Mouse (Mus musculus): ENCODE results near the gene Dhh. TPM values are rescaled to one million over a fixed set of nuclear protein-coding genes. Genes with fewer than 3 reads are reported as not detected.
A peak's percentile ranks its signal among the peaks of the same experiment; 100 is the strongest.

The Dhh gene
- polyA plus RNA-seq, 1 experiment from 2014 or later: 1.8 TPM

GRCm38 (mm10) chr15:98881656-98882008 lies 16.7 kb downstream of the Dhh start:
- ATAC-seq (ENCODE audit: low FRiP score, low TSS enrichment): peak; percentile 24; the same call in 1 of the 2 replicates
- H3K27ac ChIP-seq (ENCODE audit: low read length): peak overlapping the region; percentile 67; the same call in 1 of the 2 replicates
- 13% methylated on average over 5 of the region's 5 CpGs for WGBS

GRCm38 (mm10) chr15:98880978-98881655 lies 17.2 kb downstream of the Dhh start:
- Histone ChIP-seq H3K4me2 (replicated peaks; ENCODE audit: low read depth, low read length) (peak overlapping the region; percentile 96), H3K27ac (ENCODE audit: low read length) (peak overlapping the region; percentile 91), H3K36me3 (ENCODE audit: insufficient read depth, low read length) (no peaks in the 10 kb centered on the region; the same call in 1 of the 2 replicates), H3K27me3 (ENCODE audit: insufficient read depth, low read length) (no peaks in the 10 kb centered on the region), H3K9ac (replicated peaks; ENCODE audit: low read length) (peak overlapping the region; percentile 80), H3K9me3 (ENCODE audit: low read length) (no peaks in the 10 kb centered on the region), H3K4me1 (ENCODE audit: insufficient read depth, low read length) (peaks cover 16% of the 10 kb centered on the region), H3K4me3 (ENCODE audit: low read length) (peak overlapping the region; percentile 78)
- WGBS: under 1% methylated on average over 45 of the region's 48 CpGs
- peak; percentile 98 for ATAC-seq (ENCODE audit: low FRiP score, low TSS enrichment)

More at GRCm38 (mm10) chr15:98881656-98882008, 16.7 kb downstream of the Dhh start:
- peak overlapping the region; percentile 96 for H3K4me2 ChIP-seq (replicated peaks; ENCODE audit: low read depth, low read length)
- H3K36me3 ChIP-seq (ENCODE audit: insufficient read depth, low read length): no peaks in the 10 kb centered on the region; the same call in 1 of the 2 replicates
- peaks cover 16% of the 10 kb centered on the region for H3K4me1 ChIP-seq (ENCODE audit: insufficient read depth, low read length)
- H3K27me3 ChIP-seq (ENCODE audit: insufficient read depth, low read length): no peaks in the 10 kb centered on the region
- H3K9ac ChIP-seq (replicated peaks; ENCODE audit: low read length): peak overlapping the region; percentile 61; the same call in 1 of the 2 replicates
- no peaks in the 10 kb centered on the region for H3K9me3 ChIP-seq (ENCODE audit: low read length)
- peak overlapping the region; percentile 78 for H3K4me3 ChIP-seq (ENCODE audit: low read length)

- H3K4me3 ChIP-seq (ENCODE audit: low read length): no peak overlapping the region
- ATAC-seq (ENCODE audit: low FRiP score, low TSS enrichment): no peak
- H3K36me3 ChIP-seq (ENCODE audit: insufficient read depth, low read length): no peaks in the 10 kb centered on the region; the same call in 1 of the 2 replicates
- H3K27ac ChIP-seq (ENCODE audit: low read length): no peak overlapping the region
- peaks cover 21% of the 10 kb centered on the region for H3K4me1 ChIP-seq (ENCODE audit: insufficient read depth, low read length)
- H3K9ac ChIP-seq (replicated peaks; ENCODE audit: low read length): no peak overlapping the region
- H3K4me2 ChIP-seq (replicated peaks; ENCODE audit: low read depth, low read length): no peak overlapping the region
- H3K9me3 ChIP-seq (ENCODE audit: low read length): no peaks in the 10 kb centered on the region
- WGBS: 22% methylated on average over 3 of the region's 3 CpGs
- no peaks in the 10 kb centered on the region for H3K27me3 ChIP-seq (ENCODE audit: insufficient read depth, low read length)
These were observed 21.0 kb downstream of the Dhh start for GRCm38 (mm10) chr15:98877331-98877730.

GRCm38 (mm10) chr15:98871916-98872888 lies 26.1 kb downstream of the Dhh start:
- peak overlapping the region; percentile 99 for H3K27ac ChIP-seq (ENCODE audit: low read length)
- no peaks in the 10 kb centered on the region for H3K27me3 ChIP-seq (ENCODE audit: insufficient read depth, low read length)
- H3K4me3 ChIP-seq (ENCODE audit: low read length): peak overlapping the region; percentile 98
- no peaks in the 10 kb centered on the region for H3K9me3 ChIP-seq (ENCODE audit: low read length)
- WGBS: 1% methylated on average over 49 of the region's 51 CpGs
- no peaks in the 10 kb centered on the region for H3K36me3 ChIP-seq (ENCODE audit: insufficient read depth, low read length)
- peaks cover 32% of the 10 kb centered on the region for H3K4me1 ChIP-seq (ENCODE audit: insufficient read depth, low read length)
- H3K9ac ChIP-seq (replicated peaks; ENCODE audit: low read length): peak overlapping the region; percentile 99
- ATAC-seq (ENCODE audit: low FRiP score, low TSS enrichment): peak; percentile 80
- H3K4me2 ChIP-seq (replicated peaks; ENCODE audit: low read depth, low read length): peak overlapping the region; percentile 90

DNA sequence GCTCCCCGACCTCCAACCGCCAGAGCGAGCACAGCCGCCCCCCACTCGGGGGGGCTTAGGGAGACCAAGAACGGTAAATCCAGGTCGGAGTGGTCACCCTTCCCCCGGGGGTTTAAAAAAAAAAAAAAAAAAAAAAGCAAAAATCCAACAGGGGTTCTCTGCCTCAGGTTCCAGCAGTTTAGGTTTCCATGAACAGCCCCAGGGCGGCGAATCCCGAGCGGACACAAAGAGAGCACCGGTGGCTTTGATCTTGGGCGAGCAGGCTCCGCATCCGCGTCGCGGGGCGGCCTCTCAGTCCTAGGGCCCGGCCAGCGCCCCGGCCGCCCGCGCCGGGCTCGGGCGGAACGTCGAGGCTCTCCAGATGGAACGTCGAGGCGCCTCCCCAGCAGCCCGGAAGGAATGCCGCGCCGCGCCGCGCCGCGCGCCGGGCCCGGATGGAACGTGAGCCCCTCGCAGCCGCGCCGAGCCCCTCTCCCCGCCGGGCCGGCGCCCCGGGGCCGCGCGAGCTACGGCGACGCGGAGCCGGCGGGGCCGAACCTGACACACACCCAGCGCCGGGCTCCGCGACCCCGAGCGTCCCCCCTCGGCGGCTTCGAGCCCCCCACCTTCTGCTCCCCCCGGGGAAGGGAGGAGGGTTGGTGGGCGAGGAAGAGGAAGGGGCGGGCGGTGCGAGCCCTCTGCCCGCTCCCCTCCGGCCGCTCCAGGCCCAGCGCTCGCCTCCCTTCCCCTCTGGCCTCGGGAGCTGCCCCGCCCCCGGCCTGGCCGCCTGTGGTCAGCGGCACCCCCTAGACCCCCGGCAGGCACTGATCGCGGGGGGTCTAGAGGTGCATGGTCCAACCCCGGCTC lies 27.0 kb downstream of the Dhh start, which contains the start of gene Kmt2d:
Gene Kmt2d (minus strand): TSS at position 135 of the 846 bp plus-strand sequence.
- H3K27ac ChIP-seq (ENCODE audit: low read length): peak within 1 kb of the TSS; percentile 99
- H3K36me3 ChIP-seq (ENCODE audit: insufficient read depth, low read length): peaks cover 4% of the 10 kb centered on the region
- no peaks in the 10 kb centered on the region for H3K9me3 ChIP-seq (ENCODE audit: low read length)
- peaks cover 32% of the 10 kb centered on the region for H3K4me1 ChIP-seq (ENCODE audit: insufficient read depth, low read length)
- H3K4me3 ChIP-seq (ENCODE audit: low read length): peak within 1 kb of the TSS; percentile 98
- ATAC-seq (ENCODE audit: low FRiP score, low TSS enrichment): peak; percentile 80
- H3K27me3 ChIP-seq (ENCODE audit: insufficient read depth, low read length): no peaks in the 10 kb centered on the region
- H3K4me2 ChIP-seq (replicated peaks; ENCODE audit: low read depth, low read length): peak within 1 kb of the TSS; percentile 90
- H3K9ac ChIP-seq (replicated peaks; ENCODE audit: low read length): peak within 1 kb of the TSS; percentile 99
- under 1% methylated on average over 43 of the region's 94 CpGs for WGBS

GRCm38 (mm10) chr15:98870179-98871069 lies 27.9 kb downstream of the Dhh start:
- Histone ChIP-seq H3K4me2 (replicated peaks; ENCODE audit: low read depth, low read length) (peak overlapping the region; percentile 90), H3K27me3 (ENCODE audit: insufficient read depth, low read length) (no peaks in the 10 kb centered on the region), H3K9ac (replicated peaks; ENCODE audit: low read length) (peak overlapping the region; percentile 99), H3K4me1 (ENCODE audit: insufficient read depth, low read length) (peaks cover 32% of the 10 kb centered on the region), H3K36me3 (ENCODE audit: insufficient read depth, low read length) (peaks cover 12% of the 10 kb centered on the region), H3K4me3 (ENCODE audit: low read length) (peak overlapping the region; percentile 98), H3K27ac (ENCODE audit: low read length) (peak overlapping the region; percentile 99), H3K9me3 (ENCODE audit: low read length) (no peaks in the 10 kb centered on the region)
- under 1% methylated on average over 15 of the region's 16 CpGs for WGBS
- ATAC-seq (ENCODE audit: low FRiP score, low TSS enrichment): no peak

DNA sequence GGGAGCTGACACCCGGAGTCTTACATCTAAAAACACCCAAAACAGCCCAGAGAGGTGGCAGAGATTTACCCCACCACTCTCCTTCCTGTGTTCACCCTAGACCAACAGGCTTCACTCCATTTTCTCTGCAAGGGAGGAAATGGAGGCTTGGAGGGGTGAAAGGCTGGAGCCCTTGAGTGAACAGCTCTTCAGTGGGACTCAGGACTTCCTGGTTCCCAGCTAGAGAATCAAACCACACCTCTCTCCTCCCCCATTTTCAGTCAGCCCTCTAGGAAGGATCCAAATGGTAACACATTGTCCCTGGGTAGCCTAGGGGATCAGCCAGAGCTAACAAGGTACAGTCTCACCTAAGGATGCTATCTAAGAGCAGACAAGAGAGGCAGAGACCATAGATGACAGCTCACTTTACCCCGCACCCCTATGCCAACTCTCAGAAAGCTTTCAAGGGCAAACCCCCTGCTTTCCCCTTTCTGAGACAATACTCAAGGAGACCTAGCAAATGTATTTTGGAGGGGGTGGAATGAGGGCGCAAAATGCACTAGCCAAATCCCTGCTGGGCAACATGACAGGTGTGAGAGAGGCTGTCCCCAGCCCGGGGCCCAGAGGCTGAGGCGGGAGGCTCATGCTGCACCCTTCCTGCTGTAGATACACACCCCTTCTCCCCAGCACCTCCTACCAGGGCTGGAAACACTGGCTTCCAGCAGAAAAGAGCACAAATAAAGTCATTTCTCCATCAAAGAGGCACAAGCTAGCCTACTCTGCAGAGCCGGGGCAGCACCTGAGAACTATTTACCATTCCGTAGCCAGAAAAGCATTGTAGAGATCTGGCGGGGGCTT lies 28.8 kb downstream of the Dhh start:
- Histone ChIP-seq H3K36me3 (ENCODE audit: insufficient read depth, low read length) (peaks cover 21% of the 10 kb centered on the region), H3K4me2 (replicated peaks; ENCODE audit: low read depth, low read length) (peak overlapping the region; percentile 90), H3K27ac (ENCODE audit: low read length) (peak overlapping the region; percentile 99), H3K9ac (replicated peaks; ENCODE audit: low read length) (peak overlapping the region; percentile 99), H3K4me3 (ENCODE audit: low read length) (peak overlapping the region; percentile 98), H3K9me3 (ENCODE audit: low read length) (no peaks in the 10 kb centered on the region), H3K4me1 (ENCODE audit: insufficient read depth, low read length) (peaks cover 32% of the 10 kb centered on the region), H3K27me3 (ENCODE audit: insufficient read depth, low read length) (no peaks in the 10 kb centered on the region)
- no peak for ATAC-seq (ENCODE audit: low FRiP score, low TSS enrichment)
- 5% methylated on average over 8 of the region's 8 CpGs for WGBS

Data from kidney, embryonic 16.5 days (tissue).